22 mouse cellular contexts compared by ENCODE assay signal in genomic region chr4:142209476-142209875, GRCm38 (mm10). TPM values are rescaled to one million over a fixed set of nuclear protein-coding genes. Genes with fewer than 3 reads are reported as not detected.
DNase-seq lines count a peak whose midpoint lies in the region; ATAC-seq and TF ChIP-seq lines count a peak whose summit lies in the region.
"Had no signal": no experiment of that assay in that cellular context is flagged by ENCODE, and none has a peak within 500 bp of the region (broad histone marks: within the 10 kb centered on the region; RNA-seq: fewer than 3 reads in every experiment).

No protein-coding gene starts in this region.

- TF ChIP-seq CTCF in heart, postnatal 0 days (IDR thresholded peaks at IDR 0.05; ENCODE audit: low read depth), result no peak

- 0 out of 2 replicates have a peak overlapping the region, but pooled peaks have one; percentile 7 for H3K4me2 ChIP-seq in heart, postnatal 0 days (ENCODE audit: low read depth, low read length)
- no peak overlapping the region for H3K4me2 ChIP-seq in lung, embryonic 16.5 days (ENCODE audit: low read depth, low read length)
- H3K4me2 ChIP-seq in limb, embryonic 15.5 days, result no peak overlapping the region
- H3K4me2 ChIP-seq: embryonic facial prominence, embryonic 12.5 days; forebrain, embryonic 12.5 days; midbrain, embryonic 12.5 days; neural tube, embryonic 15.5 days had no signal

- no peak overlapping the region for H3K9ac ChIP-seq in heart, postnatal 0 days (replicated peaks; ENCODE audit: low read depth, low read length)
- no peak overlapping the region for H3K9ac ChIP-seq in lung, embryonic 16.5 days (ENCODE audit: low read length)
- H3K9ac ChIP-seq in limb, embryonic 15.5 days, result no peak overlapping the region
- H3K9ac ChIP-seq: embryonic facial prominence, embryonic 12.5 days; forebrain, embryonic 12.5 days; midbrain, embryonic 12.5 days; neural tube, embryonic 15.5 days had no signal

- no peak for ATAC-seq in heart, postnatal 0 days (ENCODE audit: insufficient read depth, low read depth)
- ATAC-seq in lung, embryonic 16.5 days (ENCODE audit: low read depth), result peak; percentile 15; the same call in 1 of the 2 replicates
- ATAC-seq in limb, embryonic 15.5 days (ENCODE audit: insufficient number of reproducible peaks, low FRiP score, low TSS enrichment, low read depth), result 0 out of 2 replicates have a peak, but pooled peaks have one; percentile 5
- ATAC-seq: intestine, embryonic 16.5 days had no signal

- no peaks in the 10 kb centered on the region for H3K27me3 ChIP-seq in heart, postnatal 0 days (ENCODE audit: control insufficient read depth, insufficient read depth, low read length)
- H3K27me3 ChIP-seq in lung, embryonic 16.5 days (ENCODE audit: control insufficient read depth, insufficient read depth, low read depth, low read length), result no peaks in the 10 kb centered on the region
- no peaks in the 10 kb centered on the region for H3K27me3 ChIP-seq in limb, embryonic 15.5 days
- H3K27me3 ChIP-seq: embryonic facial prominence, embryonic 12.5 days; forebrain, embryonic 12.5 days; midbrain, embryonic 12.5 days; neural tube, embryonic 15.5 days had no signal

- no peak for TF ChIP-seq EP300 in heart, postnatal 0 days (IDR thresholded peaks at IDR 0.05; ENCODE audit: low read depth)

- peaks cover 10% of the 10 kb centered on the region; the same call in 1 of the 2 replicates for H3K4me1 ChIP-seq in heart, postnatal 0 days (ENCODE audit: control insufficient read depth, insufficient read depth)
- peaks cover 27% of the 10 kb centered on the region for H3K4me1 ChIP-seq in lung, embryonic 16.5 days (replicated peaks; ENCODE audit: control insufficient read depth, insufficient read depth, low read length)
- H3K4me1 ChIP-seq in limb, embryonic 15.5 days, result peaks cover 40% of the 10 kb centered on the region

- DNase-seq in heart, postnatal 0 days (ENCODE audit: low spot score), result no peak
- no peak for DNase-seq in heart, adult 18-20 months
- no peak for DNase-seq in lung, postnatal 14 days
- DNase-seq in ovary, adult 18-20 months (ENCODE audit: low spot score), result no peak
- DNase-seq in frontal cortex, adult 2 months (ENCODE audit: extremely low spot score in 1 of 2, low spot score in 1 of 2), result no peak
- DNase-seq: adrenal gland, adult 2 months; cerebellum, adult 2 months; gastrocnemius, adult 2 months; lung, postnatal 10 days; right cerebral cortex, postnatal 14 days; spleen, adult 18-20 months had no signal

- no peak overlapping the region for H3K27ac ChIP-seq in heart, postnatal 0 days (ENCODE audit: low read depth)
- no peak overlapping the region for H3K27ac ChIP-seq in lung, embryonic 16.5 days (ENCODE audit: low read length)
- H3K27ac ChIP-seq in limb, embryonic 15.5 days, result peak overlapping the region; percentile 17; the same call in 1 of the 2 replicates
- H3K27ac ChIP-seq: forebrain, embryonic 12.5 days; gastrocnemius, adult 2 months; hindbrain, postnatal 0 days; midbrain, embryonic 12.5 days; neural tube, embryonic 15.5 days had no signal

- no peaks in the 10 kb centered on the region for H3K9me3 ChIP-seq in heart, postnatal 0 days (replicated peaks; ENCODE audit: control insufficient read depth, low read length)
- no peaks in the 10 kb centered on the region for H3K9me3 ChIP-seq in lung, embryonic 16.5 days (ENCODE audit: control insufficient read depth, low read length)
- no peaks in the 10 kb centered on the region for H3K9me3 ChIP-seq in limb, embryonic 15.5 days
- H3K9me3 ChIP-seq: embryonic facial prominence, embryonic 12.5 days; forebrain, embryonic 12.5 days; hindbrain, embryonic 10.5 days; midbrain, embryonic 12.5 days; neural tube, embryonic 15.5 days had no signal

- 56% methylated on average over 7 of the region's 7 CpGs for WGBS in heart, postnatal 0 days
- 39% methylated on average over 7 of the region's 7 CpGs for WGBS in lung, embryonic 16.5 days
- WGBS in limb, embryonic 15.5 days, result 57% methylated on average over 7 of the region's 7 CpGs

- H3K36me3 ChIP-seq in heart, postnatal 0 days (replicated peaks; ENCODE audit: control insufficient read depth, insufficient read depth, low read length), result no peaks in the 10 kb centered on the region
- H3K36me3 ChIP-seq in lung, embryonic 16.5 days (ENCODE audit: control insufficient read depth, insufficient read depth, low read length), result peaks cover 4% of the 10 kb centered on the region; the same call in 1 of the 2 replicates
- H3K36me3 ChIP-seq in limb, embryonic 15.5 days, result no peaks in the 10 kb centered on the region; the same call in 1 of the 2 replicates
- H3K36me3 ChIP-seq: midbrain, embryonic 12.5 days; neural tube, embryonic 15.5 days had no signal

- no peak overlapping the region for H3K4me3 ChIP-seq in heart, postnatal 0 days (ENCODE audit: low read depth, low read length)
- no peak overlapping the region for H3K4me3 ChIP-seq in lung, embryonic 16.5 days (ENCODE audit: low read length)
- no peak overlapping the region for H3K4me3 ChIP-seq in limb, embryonic 15.5 days
- H3K4me3 ChIP-seq: embryonic facial prominence, embryonic 12.5 days; forebrain, embryonic 12.5 days; hindbrain, embryonic 10.5 days; midbrain, embryonic 12.5 days; neural tube, embryonic 15.5 days had no signal

RNA-seq across cellular contexts. Expression of gene Kazn, which starts 29.7 kb away (rescaled TPM):
- 7.1 and 19.9 TPM in 2 replicates for total RNA-seq in heart, postnatal 0 days (2014; rRNA removed; ENCODE audit: low replicate concordance)
- polyA plus RNA-seq in heart, postnatal 0 days (2015; fragmentation: Nextera tagmentation; extraction: Ambion mirVana), result 1.8 and 2.5 TPM in 2 replicates
- total RNA-seq in heart, adult 18-20 months (2021), result 1 to 10 TPM; 2.8 to 3.1 TPM
- 11.4 and 11.6 TPM in 2 replicates for polyA plus RNA-seq in lung, embryonic 16.5 days (2015; fragmentation: Nextera tagmentation; extraction: Ambion mirVana)
- 11.1 and 15.2 TPM in 2 replicates for polyA plus RNA-seq in limb, embryonic 15.5 days (2015; fragmentation: Nextera tagmentation; extraction: Ambion mirVana)
- 44.3 and 47.1 TPM in 2 replicates for polyA plus RNA-seq in frontal cortex, adult 2 months (2012; rRNA removed)
- total RNA-seq: MEL had no signal
- polyA plus RNA-seq: C2C12 had no signal
